Mouse (Mus musculus) layer of hippocampus, adult 11-12 months (tissue): Measurements from ENCODE around the gene Gm9945.

Experiments
- DNase-seq: peaks from one replicate; pipeline ENCODE4 v3.0.0; 2022; ENCODE audit warnings: low spot score

The Gm9945 gene

DNA sequence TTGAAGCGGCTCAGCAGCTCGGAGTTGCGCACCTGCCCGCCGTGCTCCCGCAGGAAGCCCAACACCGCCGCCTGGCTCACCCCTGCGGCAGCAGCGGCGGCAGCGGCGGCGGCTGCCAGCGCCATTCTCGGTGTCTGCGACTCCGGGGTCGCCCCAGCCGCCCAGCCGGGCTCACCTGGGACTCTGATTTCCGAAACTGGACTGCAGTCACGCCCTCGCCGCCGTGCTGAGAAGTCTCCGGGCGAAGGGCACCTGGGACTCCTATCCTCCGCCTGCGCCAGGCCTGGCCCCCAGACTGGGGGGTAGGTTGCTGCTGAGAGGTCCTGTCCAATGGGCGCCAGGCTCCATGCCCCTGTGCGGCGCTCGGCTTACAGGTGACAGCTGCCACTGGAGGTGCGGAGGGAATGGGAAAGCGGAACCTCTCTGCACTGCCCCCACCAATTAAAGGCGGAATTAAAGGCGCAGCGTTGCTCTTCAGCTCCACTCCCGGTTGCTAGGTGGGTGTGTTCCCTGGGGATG lies at the start of gene Gm9945, which contains the start of gene Sowaha:
TSS of gene Gm9945 (plus strand) at position 384 of the 519 bp plus-strand sequence.
TSS of gene Sowaha (minus strand) at position 492 of the 519 bp plus-strand sequence.
- DNase-seq, result peak; percentile 72

DNA sequence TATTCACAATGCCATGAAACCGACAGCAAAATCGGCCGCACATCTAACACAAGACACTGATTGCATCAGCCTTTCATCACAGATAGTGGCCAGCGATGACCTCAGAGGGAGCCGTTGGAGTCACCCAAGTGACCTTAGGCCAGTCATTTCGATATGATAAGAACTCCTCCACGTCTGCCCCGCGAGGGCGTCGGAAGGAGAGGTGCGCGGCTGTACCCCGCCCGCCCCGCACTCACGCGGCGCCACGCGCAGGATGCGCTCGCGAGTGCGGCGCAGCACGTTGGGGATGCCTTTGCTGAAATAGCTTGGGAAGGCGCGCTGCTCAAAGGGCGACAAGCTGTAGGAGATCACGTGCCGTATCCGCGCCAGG lies 49.7 kb upstream of the Gm9945 start:
- no peak for DNase-seq

DNA sequence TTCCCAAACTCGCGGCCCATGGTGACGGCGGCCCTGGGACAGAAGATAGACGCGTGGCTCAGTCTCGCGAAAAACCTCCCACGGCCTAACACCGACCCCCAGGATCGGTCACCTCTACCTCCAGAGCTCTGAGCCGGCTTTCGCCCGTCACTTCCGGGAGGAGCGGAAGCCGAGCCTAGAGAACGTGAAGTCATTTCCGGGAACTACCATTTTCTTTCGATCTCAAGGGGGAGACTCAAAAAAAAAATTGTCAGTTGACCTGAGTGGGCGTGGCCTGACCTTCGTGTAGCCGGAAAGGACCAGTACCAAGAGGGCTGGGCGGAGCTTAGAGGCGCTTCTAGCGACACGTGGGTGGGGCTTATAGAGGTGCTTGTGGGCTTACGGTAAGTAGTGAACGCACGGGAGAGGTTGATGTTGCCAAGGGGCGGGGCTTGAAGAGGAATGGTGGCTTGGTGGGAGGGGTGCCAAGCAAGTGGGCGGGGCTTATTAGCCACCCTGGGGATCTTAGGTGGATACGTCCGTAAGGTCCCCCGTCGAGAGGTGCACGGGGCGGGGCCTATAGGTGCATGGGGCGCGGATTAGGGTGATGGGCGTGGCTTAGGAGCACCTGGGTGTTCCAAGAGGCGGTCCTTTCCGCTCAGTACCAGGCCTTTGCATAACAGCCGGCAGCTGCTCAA lies 49.2 kb upstream of the Gm9945 start, which contains the start of the genes Uqcrq and Gdf9:
TSS of gene Uqcrq (minus strand) at position 162 of the 677 bp plus-strand sequence.
TSS of gene Gdf9 (plus strand) at position 354 of the 677 bp plus-strand sequence.
- DNase-seq, result peak; percentile 100

DNA sequence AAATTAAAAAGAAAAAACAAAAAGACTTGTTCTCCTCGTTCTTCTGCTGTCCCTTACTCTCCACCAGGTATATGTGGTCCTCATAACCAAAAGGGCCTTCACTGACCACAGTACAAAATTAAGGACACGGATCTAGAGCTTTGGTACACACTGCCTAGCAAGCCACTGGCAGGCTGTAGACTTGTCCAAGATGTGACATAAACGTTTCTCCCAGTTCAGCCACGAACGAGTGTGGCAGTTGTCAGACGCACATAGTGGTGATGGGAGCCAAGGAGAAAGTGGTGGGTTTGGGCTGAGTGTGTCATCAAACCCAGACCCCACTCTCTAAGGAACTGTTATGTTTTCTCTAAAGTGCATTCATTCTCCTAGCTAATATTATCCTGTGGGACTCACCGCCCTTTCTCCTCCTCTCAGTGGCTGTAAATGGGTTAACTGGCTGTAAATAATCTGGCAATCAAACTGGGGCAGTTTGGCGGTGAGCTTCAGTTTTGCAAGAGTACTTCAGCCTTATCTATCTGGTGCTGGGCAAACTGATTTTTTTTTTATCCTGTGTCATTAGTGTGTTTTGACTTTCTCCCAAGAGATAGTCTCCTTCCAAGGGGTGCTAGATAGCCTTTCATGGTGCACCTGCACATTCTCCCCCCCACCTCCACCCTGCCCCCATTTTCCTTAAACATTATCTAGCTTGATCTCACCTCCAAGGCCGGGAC lies 48.5 kb upstream of the Gm9945 start:
- DNase-seq, result no peak

DNA sequence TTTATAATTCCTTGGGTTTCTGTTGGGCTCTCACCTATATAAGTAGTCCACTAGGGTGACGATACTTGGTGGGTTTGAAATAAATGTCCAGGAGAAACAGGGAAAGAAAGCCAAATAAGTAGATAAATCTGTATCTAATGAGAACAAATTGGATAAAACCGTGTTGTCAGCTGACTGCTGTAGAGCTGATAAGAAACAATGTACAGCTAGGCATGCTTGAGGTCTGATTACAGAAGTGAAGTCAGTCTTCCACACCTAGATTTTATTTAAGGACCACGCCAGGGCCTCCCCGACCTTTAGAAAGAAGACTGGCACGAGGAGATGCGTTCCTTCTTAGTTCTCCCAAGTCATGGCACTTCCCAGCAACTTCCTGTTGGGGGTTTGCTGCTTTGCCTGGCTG lies 46.9 kb upstream of the Gm9945 start:
- DNase-seq, result no peak

DNA sequence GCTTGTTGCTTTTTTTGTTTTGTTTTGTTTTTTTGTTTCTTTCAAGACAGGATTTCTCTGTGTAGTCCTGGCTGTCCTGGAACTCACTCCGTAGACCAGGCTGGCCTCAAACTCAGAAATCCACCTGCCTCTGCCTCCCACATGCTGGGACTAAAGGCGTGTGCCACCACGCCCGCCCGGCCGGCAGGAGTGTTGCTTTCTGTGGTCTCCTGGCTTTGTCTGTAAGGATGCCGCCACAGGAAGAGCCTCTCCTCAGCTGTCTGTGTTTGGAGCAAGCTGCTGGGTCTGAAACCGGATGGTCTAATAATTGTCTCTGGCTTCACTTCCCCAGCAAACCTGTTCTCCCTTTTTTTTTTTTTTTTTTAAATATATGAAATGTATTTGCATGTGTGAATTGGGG lies 44.5 kb upstream of the Gm9945 start:
- DNase-seq, result no peak

DNA sequence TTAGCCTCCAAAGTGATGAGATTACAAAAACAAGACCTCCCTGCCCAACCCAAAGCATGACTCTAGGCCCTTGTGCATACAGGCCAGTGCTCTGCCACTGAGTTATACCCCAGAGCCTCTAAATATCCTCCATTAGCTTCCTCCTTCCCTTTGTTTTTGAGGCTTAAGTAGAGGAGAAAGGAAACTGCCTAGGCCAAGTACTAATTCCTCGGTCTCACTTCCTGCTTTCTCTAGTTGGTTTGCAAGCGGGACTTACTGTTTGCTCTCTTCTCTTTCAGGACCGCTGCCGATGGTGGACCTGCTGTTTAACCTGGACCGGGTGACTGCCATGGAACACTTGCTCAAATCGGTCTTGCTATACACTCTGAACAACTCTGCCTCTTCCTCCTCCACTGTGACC lies 43.6 kb upstream of the Gm9945 start:
- no peak for DNase-seq

DNA sequence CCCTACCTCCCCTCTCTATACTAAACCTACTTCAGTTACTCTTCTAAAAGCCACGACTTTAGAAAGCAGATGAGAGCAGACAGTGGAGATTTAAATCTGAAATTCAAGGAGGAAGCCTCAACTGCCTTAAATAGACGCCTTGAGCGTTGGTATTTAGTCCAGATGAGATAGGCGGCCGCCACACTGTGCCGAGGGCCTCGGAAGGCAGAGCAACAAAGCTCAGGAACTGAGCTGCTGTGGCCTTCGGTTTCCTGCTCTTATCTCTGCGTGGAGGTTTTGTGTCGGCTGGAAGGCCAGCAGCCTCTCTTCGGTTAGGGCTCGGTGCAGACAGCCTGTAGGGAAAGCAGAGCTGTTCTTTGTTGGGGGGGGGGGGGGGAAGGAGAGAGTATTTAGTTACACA lies 38.0 kb upstream of the Gm9945 start:
- no peak for DNase-seq

DNA sequence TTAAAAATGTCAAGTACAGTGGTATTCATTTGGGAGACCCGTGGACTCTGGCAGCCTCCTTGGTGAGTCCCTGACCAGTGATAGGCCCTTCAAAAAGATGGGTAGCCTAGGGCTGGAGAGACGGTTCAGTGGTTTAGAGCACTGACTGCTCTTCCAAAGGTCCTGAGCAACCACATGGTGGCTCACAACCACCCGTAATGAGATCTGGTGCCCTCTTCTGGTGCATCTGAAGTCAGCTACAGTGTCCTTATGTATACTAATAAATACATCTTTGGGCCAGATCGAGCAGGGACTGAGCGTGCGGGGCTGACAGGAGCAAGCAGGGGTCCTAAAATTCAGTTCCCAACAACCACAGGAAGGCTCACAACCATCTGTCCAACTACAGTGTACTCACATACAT lies 36.1 kb upstream of the Gm9945 start:
- no peak for DNase-seq

DNA sequence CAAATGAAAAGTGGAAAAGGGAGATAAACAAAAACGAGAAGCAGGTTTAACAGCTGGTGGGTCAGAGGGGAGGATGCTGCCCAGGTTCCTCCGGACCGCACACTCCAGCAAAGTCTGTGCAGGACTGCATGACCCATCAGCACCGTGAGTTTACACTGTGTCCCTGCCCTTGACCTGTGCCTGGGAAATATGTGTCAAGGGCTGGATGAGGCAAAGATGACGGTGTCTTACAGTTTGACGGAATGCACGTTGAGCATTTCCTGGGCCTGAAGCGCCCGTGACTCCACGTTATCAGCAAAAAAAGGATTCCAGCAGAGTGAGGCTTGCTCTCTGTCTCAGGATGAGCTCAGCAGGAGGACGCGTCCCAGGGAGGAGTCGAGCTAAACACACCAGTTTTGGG lies 34.4 kb upstream of the Gm9945 start:
- DNase-seq, result no peak

DNA sequence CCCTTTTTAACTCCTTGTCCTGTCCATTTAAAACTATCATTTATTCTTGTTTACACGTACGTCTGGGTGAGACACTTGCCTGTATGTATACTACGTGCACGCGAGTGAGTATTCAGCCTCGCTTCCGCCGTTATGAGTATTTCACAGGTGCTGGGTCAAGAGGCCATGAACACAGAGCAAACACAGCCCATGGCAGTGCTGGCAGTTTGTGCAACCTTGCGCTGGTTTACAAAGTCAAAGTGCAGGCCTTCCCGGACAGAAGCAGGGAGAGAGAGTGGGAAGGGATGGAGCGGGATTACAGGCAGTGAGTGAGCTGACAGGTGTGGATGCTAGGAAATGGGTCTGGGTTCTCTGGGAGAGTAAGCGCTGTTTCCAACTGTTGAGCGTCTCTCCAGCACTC lies 33.8 kb upstream of the Gm9945 start:
- DNase-seq, result no peak

DNA sequence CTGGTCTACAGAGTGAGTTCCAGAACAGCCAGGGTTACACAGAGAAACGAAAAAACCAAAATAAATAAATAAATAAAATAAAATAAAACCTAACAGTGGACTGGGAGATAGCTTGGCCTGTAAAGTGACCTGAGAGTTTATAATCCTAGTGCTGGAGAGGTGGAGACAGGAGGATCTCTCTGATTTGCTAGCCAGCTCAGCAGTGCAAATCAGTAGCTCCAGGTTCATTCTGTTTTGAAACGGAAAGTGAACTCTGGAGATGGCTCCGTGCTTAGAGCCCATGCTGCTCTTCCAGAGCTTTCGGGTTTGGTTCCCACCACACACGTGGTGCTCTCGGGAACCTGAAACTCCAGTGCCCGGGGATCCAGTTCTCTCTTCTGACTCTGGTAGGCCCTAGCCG lies 32.0 kb upstream of the Gm9945 start:
- no peak for DNase-seq

DNA sequence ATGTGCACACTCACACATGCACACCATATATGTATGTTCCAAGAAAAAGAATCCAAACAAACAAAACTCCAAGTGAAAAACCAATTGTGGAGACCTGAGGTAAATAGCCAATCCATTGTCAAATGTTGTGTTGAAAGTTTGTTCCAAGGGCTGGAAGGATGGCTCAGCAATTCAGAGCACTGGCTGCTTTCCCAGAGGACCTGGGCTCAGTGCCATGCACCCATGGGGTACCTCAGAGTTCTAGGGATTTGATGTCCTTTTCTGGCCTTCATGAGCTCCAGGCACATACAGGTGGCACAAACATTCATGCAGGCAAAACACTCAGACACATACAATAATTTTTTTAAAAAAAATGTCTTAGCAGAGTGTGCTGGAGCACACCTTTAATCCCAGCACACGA lies 31.4 kb upstream of the Gm9945 start:
- DNase-seq, result no peak

DNA sequence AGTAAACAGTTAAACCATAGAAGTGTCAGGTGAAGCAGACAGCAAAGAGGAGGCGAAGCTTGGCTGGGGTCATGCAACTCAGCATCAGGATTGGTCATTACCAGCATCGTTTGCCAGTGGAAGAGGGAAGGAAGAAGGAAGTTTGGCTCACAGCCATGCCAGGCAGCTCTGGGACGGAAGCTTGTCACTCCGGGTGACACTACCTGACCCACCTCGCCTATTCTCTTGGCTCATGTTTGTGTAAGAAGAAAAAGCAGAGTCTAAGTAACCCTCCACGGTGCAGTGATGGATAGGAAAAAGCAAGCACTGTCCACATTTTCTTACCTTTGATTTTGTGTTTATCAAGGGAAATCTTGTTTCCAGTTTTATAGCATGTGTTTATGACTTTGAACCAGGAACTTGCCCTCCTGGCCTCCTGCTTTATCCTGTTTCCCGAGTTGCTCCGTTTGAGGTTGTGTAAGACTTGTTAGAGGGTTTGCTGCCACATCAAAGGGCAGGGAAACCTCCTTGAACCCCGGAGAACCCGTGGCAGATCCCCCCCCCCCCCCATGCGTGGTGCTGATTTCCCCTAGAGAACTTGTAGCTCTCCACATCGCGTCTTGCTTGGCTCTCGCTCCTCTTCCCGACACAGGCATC lies 29.8 kb upstream of the Gm9945 start:
- DNase-seq, result no peak

DNA sequence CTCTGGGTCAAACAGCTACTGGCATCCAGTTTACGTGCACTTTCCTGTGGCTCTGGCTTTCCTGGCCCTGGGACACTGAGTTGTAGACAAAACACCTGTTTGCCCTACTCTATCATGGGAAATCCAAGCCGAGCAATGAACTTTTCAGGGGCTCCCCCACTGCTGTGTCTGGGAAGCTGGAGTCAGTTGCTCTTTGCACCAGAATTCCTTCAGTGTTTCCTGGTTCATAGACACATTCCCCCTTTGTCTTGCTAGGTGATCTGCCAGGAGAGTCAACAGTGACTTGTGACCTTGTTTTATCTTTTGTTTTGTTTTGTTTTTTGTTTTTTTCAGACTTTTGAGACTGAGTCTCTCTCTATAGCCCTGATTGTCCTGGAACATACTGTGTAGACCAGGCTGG lies 28.6 kb upstream of the Gm9945 start:
- no peak for DNase-seq

DNA sequence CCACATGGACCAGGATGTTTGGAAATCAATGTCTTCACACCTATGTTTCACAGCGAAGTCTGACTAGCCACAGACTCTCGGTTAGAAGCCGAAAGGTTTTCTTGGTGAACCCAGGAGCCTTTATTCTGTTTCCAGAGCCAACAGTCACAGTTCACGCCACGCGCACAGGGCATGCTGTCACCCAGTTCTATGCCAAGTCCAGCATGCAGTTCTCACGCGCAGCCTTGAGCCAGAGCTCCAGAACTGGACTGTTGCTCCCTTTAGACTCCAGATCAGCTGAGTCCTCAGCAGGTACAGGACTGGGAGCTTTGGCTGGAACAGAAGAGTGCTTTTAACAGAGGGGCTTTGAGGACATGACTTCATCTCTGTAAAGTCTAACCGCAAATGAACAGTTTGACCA lies 27.6 kb upstream of the Gm9945 start:
- no peak for DNase-seq

DNA sequence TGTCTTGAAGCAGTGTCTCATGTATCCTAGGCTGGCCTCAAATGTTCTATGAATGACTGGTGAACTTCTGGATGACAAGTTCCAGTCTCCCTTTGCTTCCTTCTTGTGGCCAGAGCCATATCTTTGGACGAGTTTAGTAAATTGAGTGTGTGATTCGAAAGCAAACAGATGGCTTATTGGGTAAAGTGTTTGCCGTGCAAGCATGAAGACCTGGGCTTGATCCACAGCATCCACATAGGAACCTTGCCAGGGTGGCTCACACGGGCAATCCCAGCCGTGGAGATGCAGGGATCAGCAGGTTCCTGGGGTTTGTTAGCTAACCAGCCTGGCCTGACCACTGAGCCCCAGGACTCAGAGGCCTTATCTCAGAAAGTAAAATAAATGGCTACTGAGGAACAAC lies 26.9 kb upstream of the Gm9945 start:
- no peak for DNase-seq

DNA sequence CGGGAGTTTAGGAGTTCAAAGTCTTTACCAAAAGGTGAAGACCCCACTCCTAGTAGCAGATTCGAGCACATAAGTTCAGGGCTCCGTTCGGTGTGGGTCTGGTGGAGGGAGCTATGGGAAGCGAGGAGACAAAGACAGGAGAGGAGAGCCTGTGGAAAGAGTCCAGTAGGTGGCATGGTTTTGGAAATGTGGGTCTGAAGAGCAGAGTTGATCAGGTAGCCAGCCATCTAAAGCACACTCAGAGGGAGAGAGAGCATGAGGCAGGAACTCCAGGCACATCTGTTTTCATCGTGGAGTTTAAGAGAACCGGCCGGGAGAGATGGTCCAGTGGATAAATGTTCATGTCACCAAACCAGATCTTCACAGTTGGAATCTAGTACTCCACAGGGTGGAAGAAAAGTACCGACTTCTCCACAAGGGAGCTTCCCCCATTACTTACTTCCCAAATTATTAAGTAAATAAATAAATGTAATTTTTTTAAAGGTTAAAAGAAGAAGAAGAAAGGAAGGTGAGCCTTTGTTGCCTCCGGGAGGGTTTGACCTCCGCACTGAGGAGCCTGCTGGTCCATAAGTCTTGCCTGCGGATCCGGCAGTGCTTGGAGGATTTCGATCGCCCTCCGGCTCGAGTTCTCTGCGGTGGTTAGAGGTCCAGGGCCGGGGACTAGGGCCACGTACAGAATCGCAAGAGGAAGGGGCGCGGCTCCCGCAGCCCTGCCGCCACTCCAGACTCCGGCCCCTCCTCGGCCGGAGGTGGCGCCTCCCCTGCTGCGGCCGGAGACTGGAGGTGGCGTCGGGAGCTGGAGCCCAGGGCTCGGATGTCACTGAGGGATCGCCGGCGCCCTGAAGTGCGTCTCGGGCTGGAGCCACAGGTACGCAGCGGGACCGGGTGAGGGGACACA lies 23.2 kb upstream of the Gm9945 start, which contains the start of the genes Gm10447 and Shroom1:
TSS of gene Gm10447 (minus strand) at position 637 of the 898 bp plus-strand sequence.
TSS of gene Shroom1 (plus strand) at position 732 of the 898 bp plus-strand sequence.
- no peak for DNase-seq

DNA sequence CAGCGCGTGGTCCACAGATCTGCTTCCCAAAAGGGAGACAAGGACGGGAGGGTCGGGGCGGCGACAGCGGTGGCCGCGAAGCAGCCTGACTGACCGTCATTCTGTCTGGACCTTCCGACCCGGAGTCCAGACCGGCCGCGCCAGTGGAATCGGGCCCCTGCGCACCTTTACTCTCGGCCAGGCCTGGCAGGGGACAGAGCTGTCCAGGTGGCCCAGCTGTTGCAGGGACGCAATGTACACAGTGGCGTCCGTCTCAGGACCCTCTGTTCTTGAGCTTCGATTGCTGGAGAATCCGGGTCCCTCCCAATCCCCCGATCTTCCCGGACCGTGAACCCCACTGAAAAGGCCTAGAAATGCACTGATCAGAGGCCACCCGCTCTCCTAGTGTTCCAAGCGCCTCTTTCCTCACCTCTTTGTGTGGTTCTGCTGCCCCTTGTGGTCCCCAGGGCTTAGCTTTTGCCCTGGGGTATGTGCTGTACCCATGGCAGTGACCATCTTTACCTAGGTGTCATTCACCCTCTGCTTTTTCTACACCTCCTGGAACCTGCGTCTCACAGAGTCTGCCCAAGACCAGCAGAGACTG lies 22.5 kb upstream of the Gm9945 start:
- DNase-seq, result no peak

DNA sequence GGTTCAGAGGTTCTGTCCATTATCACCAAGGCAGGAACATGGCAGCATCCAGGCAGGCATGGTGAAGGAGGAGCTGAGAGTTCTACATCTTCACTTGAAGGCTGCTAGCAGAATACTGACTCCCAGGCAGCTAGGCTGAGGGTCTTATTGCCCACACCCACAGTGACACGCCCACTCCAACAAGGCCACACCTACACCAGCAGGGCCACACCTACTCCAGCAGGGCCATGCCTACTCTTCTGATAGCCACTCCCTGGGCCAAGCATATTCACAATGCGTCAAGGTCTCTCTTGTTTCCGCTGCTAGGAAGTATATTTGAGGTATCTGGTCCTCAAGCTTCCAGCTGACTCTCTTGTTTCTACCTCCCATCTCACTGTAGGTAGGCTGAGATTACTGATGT lies 21.0 kb upstream of the Gm9945 start:
- DNase-seq, result no peak

DNA sequence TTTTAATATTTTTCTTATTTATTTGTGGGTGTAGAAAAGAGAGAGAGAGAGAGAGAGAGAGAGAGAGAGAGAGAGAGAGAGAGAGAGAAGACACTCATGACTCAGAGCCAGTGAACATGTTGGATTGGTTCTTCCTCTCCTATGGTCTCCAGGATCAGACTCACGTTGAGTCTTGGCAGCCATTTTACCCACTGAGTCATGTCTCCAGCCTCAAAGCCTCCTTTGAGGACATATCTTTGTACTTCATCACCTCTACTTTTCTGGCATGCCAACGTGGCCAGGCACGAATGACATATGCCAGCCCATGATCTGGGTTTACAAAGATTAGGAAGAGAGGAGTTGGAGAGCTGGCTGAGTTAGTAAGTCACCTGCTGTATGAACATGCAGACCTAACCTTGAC lies 19.8 kb upstream of the Gm9945 start:
- DNase-seq, result no peak
